Mouse (Mus musculus) lung, adult 2 months (tissue): ENCODE data around the gene Cd207.

Source experiments
- CTCF ChIP-seq: fragments of 200-500 bp; IDR thresholded peaks from 2 replicates; pipeline ENCODE4 v1.5.1; 2011; ENCODE audit warnings: mild to moderate bottlenecking, low read length, control low read depth; ENCODE audit not compliant: insufficient read depth
- POLR2A ChIP-seq: fragments of 200-500 bp; IDR thresholded peaks from 2 replicates; pipeline ENCODE4 v1.6.1; 2011; ENCODE audit warnings: low read depth, mild to moderate bottlenecking, control low read depth, low read length, borderline replicate concordance; ENCODE audit errors: extremely low read depth

GRCm38 (mm10) chr6:83696684-83697083 is 19.0 kb upstream of the Cd207 start:
- TF ChIP-seq CTCF (no peak), POLR2A (no peak)
